Mouse (Mus musculus) neutrophil, adult 83 days (primary cell): ENCODE results near the gene Gm11562. TPM values are rescaled to one million over a fixed set of nuclear protein-coding genes. Genes with fewer than 3 reads are reported as not detected.

ENCODE experiments used
- total RNA-seq, 2 experiments: library from RNA; stranded (reverse); gene quantifications; one replicate each; pipeline ENCODE4 v1.2.4; 2023

Gene Gm11562
- not detected for total RNA-seq

DNA sequence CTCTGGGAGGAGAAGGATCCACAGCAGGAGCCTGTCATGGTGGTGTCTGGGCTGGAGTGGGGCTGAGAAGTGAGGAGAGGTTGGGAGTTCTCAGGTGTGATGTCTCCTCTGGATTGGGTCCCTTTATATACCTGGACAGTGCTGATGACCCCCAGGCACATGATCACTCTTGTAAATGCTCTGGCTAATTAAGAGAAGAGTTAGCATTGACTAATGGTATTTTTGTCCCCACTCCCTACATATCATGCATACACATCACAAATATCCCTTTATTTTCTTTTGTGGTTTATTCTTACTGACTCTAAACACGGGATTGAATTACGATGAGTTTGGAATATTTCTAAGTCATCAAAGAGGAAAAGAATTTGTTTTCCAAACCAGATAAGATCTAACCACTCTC is at the start of gene Gm11562:
Gm11562 (minus strand) TSS at position 101 of the 400 bp plus-strand sequence.

DNA sequence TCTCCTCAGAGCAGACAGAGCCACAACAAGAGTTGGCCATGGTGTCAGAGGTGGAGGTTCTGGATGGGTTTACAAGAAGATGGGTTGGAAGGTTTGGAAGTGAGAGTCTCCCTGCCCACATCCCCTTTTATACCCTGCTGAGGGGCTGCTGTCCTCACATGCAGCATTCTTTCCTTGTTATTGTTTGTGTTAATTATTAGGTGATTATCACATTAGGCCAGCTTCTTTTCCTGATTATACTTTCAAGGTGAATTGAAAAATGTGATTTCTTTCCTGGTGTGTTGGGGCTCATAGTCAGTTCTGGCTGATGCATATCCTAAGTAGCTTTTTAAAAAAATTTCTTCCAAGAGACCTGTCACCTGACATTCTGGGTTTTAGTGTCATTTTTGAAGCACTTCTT is 45.6 kb upstream of the Gm11562 start, which contains the start of gene Krtap4-6:
Krtap4-6 (minus strand) TSS at position 101 of the 400 bp plus-strand sequence.

DNA sequence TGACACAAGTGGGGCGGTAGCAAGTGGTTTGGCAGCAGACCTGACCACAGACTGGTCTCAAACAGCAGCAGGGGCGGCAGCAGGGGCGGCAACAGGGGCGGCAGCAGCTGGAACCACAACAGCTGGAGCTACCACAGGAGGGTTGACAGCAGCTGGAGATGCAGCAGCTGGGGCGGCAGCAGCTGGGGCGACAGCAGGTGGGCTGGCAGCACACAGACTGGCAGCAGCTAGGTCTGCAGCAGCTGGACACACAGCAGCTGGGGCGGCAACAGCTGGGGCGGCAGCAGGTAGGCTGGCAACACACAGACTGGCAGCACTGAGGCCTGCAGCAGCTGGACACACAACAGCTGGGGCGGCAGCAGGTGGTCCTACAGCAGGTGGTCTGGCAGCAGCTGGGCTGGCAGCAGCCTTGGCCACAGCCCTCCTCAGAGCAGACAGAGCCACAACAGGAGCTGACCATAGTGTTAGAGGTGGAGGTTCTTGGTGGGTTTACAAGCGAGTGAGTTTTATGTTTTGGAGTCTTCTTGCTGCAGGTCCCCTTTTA is 38.3 kb upstream of the Gm11562 start, which contains the start of gene Gm11563:
Gm11563 (minus strand) TSS at position 494 of the 544 bp plus-strand sequence.

DNA sequence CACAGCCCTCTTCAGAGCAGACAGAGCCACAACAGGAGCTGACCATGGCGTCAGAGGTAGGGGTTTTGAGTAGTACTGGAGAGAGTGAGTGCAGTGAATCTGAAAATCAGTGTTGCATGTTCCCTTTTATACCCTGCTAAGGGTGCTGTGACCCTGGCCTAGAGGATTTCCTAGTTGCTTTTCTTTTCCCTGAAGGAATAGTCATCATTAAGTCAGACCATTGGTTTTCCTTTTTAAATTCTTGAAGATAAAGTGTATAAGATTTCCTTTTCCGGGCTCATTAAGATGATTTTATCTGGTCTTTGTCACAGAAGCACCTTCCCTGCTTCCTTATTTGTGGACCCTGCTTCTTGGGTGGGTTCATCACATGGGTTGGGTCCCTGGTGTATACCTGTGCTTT is 29.9 kb upstream of the Gm11562 start, which contains the start of gene Gm11555:
Gm11555 (minus strand) TSS at position 101 of the 400 bp plus-strand sequence.

DNA sequence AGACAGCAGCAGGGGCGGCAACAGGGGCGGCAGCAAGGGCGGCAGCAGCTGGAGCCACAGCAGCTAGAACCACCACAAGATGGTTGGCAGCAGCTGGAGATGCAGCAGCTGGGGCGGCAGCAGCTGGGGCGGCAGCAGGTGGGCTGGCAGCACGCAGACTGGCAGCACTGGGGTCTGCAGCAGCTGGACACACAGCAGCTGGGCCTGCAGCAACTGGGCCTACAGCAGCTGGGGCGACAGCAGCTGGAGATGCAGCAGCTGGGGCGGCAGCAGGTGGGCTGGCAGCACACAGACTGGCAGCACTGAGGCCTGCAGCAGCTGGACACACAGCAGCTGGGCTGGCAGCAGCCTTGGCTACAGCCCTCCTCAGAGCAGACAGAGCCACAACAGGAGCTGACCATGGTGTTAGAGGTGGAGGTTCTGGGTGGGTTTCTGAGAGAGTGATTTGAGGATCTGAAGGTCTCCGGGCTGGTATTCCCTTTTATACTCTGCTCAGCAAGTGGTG is 23.5 kb upstream of the Gm11562 start, which contains the start of gene Krtap4-7:
Krtap4-7 (minus strand) TSS at position 455 of the 505 bp plus-strand sequence.

DNA sequence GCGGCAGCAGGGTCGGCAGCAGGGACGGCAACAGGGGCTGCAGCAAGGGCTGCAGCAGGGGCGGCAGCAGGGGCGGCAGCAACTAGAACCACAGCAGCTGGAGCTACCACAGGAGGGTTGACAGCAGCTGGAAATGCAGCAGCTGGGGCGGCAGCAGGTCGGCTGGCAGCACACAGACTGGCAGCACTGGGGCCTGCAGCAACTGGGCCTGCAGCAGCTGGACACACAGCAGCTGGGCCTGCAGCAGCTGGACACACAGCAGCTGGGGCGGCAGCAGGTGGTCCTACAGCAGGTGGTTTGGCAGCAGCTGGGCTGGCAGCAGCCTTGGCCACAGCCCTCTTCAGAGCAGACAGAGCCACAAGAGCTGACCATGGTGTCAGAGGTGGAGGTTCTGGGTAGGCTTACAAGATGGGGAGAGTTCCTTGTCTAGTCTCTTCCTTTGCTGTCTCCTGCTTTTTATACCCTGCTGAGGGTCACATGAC is 14.5 kb upstream of the Gm11562 start, which contains the start of gene Krtap4-2:
Krtap4-2 (minus strand) TSS at position 432 of the 482 bp plus-strand sequence.

DNA sequence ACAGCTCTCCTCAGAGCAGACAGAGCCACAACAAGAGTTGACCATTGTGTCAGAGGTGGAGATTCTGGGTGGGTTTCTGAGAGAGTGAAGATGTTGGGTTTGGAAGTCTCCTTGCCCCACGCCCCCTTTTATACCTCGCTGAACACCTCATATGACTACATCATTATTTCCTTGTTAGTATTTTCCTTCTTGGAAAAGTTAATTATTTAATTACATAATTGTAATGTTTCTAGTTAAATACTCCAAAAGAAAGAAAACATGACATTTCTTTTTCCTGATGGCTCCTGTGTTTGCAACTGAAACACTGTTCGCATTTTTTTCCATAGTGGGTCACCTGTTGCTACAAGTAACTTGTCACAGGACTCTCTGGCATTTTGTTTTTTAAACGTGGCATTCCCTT is 7.9 kb upstream of the Gm11562 start, which contains the start of gene Krtap4-1:
Krtap4-1 (minus strand) TSS at position 101 of the 400 bp plus-strand sequence.

DNA sequence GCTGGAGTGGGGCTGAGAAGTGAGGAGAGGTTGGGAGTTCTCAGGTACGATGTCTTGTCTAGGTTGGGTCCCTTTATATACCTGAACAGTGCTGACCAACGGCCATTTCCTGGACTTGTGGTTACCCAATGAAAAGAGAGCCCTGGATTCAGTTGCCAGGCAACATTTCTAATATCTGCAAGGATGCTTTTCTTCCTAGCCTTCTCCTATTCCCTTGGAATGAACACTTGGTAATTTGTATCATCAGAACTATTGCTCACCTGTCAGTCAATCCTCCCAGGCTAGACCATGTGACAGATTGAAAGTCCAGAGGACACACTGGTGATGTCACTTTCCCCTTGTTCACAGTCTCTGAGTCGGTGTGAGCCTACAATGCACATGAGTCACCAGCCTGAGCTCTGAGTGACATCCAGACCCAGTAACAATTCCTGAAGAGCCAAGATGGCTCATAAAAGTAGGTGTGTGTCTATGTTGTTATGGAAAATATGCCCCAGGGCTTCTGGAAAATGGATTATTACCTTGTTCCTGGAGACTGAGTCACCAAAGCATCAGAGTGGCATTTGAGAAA is 5.4 kb downstream of the Gm11562 start, which contains the start of gene Krtap2-4:
Krtap2-4 (minus strand) TSS at position 51 of the 568 bp plus-strand sequence.

DNA sequence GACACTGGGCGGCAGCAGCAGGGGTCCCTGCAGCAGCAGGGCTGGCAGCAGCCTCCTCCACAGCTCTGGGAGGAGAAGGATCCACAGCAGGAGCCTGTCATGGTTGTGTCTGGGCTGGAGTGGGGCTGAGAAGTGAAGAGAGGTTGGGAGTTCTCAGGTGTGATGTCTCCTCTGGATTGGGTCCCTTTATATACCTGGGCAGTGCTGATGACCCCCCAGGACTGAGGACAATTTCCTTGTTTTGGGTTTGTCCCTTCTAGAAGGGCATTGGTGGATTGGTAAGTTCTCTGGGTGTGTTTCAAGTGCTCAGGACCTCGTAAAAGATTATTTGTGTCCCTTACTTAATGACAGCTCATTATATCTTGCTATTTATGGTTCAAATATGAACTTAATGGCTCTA is 10.1 kb downstream of the Gm11562 start, which contains the start of gene Gm11937:
Gm11937 (minus strand) TSS at position 101 of the 400 bp plus-strand sequence.

DNA sequence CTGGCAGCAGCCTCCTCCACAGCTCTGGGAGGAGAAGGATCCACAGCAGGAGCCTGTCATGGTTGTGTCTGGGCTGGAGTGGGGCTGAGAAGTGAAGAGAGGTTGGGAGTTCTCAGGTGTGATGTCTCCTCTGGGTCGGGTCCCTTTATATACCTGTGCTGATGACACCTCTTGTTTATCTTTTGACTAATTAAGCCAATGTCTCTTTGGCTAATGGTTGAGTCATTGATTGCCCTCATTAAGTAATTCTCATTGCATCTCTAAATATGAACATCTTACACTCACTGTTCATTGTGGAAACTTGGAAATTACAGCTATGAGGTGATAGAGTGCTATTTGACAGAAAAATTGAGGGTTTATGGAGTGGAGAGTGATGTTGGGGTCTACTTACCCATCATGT is 17.0 kb downstream of the Gm11562 start, which contains the start of gene Gm11938:
Gm11938 (minus strand) TSS at position 101 of the 400 bp plus-strand sequence.

DNA sequence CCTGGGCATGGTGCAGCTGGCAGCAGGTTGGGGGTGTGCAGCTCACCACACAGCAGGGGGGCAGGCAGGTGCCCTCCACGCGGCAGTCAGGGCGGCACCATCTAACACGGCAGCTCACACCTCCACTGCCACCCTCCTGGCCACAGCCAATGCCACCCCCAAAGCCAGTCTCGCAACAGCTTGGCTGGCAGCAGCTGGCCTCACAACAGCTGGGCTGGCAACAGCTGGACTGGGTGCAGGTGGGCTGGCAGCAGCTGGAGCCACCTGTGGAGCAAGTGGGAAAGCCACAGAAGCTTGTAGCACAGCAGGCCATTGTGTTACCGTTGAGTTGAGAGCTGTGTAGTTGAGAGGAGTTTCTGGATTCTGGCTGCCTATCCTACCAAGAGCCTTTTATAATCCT is 22.5 kb downstream of the Gm11562 start, which contains the start of gene Krtap9-3:
Krtap9-3 (minus strand) TSS at position 364 of the 400 bp plus-strand sequence.

DNA sequence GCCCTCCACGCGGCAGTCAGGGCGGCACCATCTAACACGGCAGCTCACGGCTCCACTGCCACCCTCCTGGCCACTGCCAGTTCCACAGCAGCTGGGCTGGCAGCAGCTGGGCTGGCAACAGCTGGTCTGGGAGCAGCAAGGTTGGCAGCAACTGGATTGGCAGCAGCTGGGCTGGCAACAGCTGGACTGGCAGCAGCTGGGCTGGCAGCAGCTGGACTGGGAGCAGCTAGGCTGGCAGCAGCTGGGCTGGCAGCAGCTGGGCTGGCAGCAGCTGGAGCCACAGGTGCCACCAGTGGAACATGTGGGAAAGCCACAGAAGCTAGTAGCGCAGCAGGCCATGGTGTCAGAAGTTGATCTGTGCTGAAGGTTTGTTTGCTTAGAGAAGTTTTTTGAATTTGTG is 29.3 kb downstream of the Gm11562 start, which contains the start of gene Krtap1-3:
Krtap1-3 (minus strand) TSS at position 359 of the 400 bp plus-strand sequence.

DNA sequence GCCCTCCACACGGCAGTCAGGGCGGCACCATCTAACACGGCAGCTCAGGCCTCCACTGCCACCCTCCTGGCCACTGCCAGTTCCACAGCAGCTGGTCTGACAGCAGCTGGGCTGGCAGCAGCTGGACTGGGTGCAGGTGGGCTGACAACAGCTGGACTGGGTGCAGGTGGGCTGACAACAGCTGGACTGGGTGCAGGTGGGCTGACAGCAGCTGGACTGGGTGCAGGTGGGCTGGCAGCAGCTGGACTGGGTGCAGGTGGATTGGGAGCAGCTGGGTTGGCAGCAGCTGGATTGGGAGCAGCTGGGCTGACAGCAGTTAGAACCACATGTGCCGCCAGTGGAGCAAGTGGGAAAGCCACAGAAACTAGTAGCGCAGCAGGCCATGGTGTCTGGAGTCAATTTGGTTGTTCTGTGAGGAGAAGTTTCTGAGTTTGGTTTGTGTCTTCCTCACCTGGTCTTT is 37.0 kb downstream of the Gm11562 start, which contains the start of gene Krtap1-4:
Krtap1-4 (minus strand) TSS at position 410 of the 460 bp plus-strand sequence.

DNA sequence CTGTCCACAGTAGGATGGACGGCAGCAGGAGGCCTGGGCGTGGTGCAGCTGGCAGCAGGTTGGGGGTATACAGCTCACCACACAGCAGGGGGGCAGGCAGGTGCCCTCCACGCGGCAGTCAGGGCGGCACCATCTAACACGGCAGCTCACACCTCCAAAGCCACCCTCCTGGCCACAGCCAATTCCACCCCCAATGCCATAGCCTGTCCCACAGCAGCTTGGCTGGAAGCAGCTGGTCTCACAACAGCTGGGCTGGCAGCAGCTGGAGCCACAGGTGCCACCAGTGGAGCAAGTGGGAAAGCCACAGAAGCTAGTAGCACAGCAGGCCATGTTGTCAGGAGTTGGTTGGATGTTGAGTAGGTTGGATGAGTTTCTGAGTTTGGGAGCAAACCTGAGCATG is 39.6 kb downstream of the Gm11562 start, which contains the start of gene Krtap1-5:
Krtap1-5 (minus strand) TSS at position 381 of the 400 bp plus-strand sequence.

Other genes starting within 250 kb of the Gm11562 start
- not detected for gene Krt28, start 245.5 kb downstream of the Gm11562 start, total RNA-seq
- not detected for gene Krt10, start 231.1 kb downstream of the Gm11562 start, total RNA-seq
- not detected for gene Krt12, start 198.2 kb downstream of the Gm11562 start, total RNA-seq
- gene Krt20, start 182.3 kb downstream of the Gm11562 start, total RNA-seq = not detected
- gene Krt23, start 127.3 kb downstream of the Gm11562 start, total RNA-seq = not detected
- not detected for gene Krt39, start 99.1 kb downstream of the Gm11562 start, total RNA-seq
- gene Krt40, start 77.3 kb downstream of the Gm11562 start, total RNA-seq = not detected
- not detected for gene Krtap3-3, start 69.6 kb downstream of the Gm11562 start, total RNA-seq
- gene Krtap3-2, start 63.6 kb downstream of the Gm11562 start, total RNA-seq = not detected
- gene Gm11939, start 61.0 kb downstream of the Gm11562 start, total RNA-seq = not detected
- gene Krtap3-1, start 53.8 kb downstream of the Gm11562 start, total RNA-seq = not detected
- not detected for gene Krtap1-5, start 39.4 kb downstream of the Gm11562 start, total RNA-seq
- not detected for gene Krtap1-4, start 36.8 kb downstream of the Gm11562 start, total RNA-seq
- not detected for gene Krtap1-3, start 29.1 kb downstream of the Gm11562 start, total RNA-seq
- not detected for gene Krtap9-3, start 22.3 kb downstream of the Gm11562 start, total RNA-seq
- gene Gm11938, start 17.1 kb downstream of the Gm11562 start, total RNA-seq = not detected
- not detected for gene Gm11937, start 10.2 kb downstream of the Gm11562 start, total RNA-seq
- not detected for gene Krtap2-4, start 5.6 kb downstream of the Gm11562 start, total RNA-seq
- not detected for gene Krtap4-1, start 7.8 kb upstream of the Gm11562 start, total RNA-seq
- not detected for gene Krtap4-2, start 14.6 kb upstream of the Gm11562 start, total RNA-seq
- gene Krtap4-7, start 23.7 kb upstream of the Gm11562 start, total RNA-seq = not detected
- not detected for gene Gm11555, start 29.8 kb upstream of the Gm11562 start, total RNA-seq
- not detected for gene Gm11563, start 38.5 kb upstream of the Gm11562 start, total RNA-seq
- gene Krtap4-6, start 45.5 kb upstream of the Gm11562 start, total RNA-seq = not detected
- not detected for gene Gm14190, start 70.3 kb upstream of the Gm11562 start, total RNA-seq
- not detected for gene Gm14180, start 113.9 kb upstream of the Gm11562 start, total RNA-seq
- not detected for gene Gm11595, start 152.5 kb upstream of the Gm11562 start, total RNA-seq
- not detected for gene Krtap4-8, start 160.3 kb upstream of the Gm11562 start, total RNA-seq
- gene Krtap4-9, start 164.8 kb upstream of the Gm11562 start, total RNA-seq = not detected
- not detected for gene Gm11596, start 173.0 kb upstream of the Gm11562 start, total RNA-seq
- not detected for gene Gm11569, start 178.5 kb upstream of the Gm11562 start, total RNA-seq
- not detected for gene Gm11554, start 184.0 kb upstream of the Gm11562 start, total RNA-seq
- gene Krtap4-13, start 189.5 kb upstream of the Gm11562 start, total RNA-seq = not detected
- not detected for gene Gm11564, start 195.2 kb upstream of the Gm11562 start, total RNA-seq
- not detected for gene 2300003K06Rik, start 217.6 kb upstream of the Gm11562 start, total RNA-seq
- not detected for gene Krtap4-16, start 231.2 kb upstream of the Gm11562 start, total RNA-seq
- gene Gm11568, start 237.5 kb upstream of the Gm11562 start, total RNA-seq = not detected
- not detected for gene Gm11559, start 244.0 kb upstream of the Gm11562 start, total RNA-seq